Mouse (Mus musculus): ENCODE measurements around the gene Gsk3a. TPM values are rescaled to one million over a fixed set of nuclear protein-coding genes. Genes with fewer than 3 reads are reported as not detected.

Gsk3a gene
- polyA plus RNA-seq, 1 experiment: 87.1 TPM

DNA sequence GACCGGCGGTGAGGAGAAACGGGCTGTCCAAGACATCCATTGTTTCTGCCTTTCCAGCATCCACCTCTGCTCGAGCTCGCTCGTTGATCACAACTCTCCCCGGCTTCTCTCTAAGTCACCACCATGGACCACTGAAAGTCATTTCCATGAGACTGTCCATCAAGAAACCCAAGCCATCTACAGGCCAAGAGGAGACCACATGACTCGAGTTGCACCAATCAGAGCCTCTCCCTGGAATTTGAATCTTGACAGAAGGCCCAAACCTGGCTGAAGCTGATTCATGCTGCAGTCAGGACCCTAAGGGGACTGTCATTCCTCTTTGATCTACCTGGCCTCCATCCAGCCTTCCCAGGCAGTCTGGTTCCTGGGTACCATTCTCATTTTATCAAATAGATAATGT is 45.5 kb downstream of the Gsk3a start:
- no peak overlapping the region for H3K4me3 ChIP-seq (ENCODE audit: insufficient read depth, low read length)
- H3K4me1 ChIP-seq (ENCODE audit: control insufficient read depth, insufficient read depth, low read length): no peaks in the 10 kb centered on the region
- TF ChIP-seq CTCF (IDR thresholded peaks at IDR 0.05; ENCODE audit: low read depth, low read length) (no peak), POLR2A (IDR thresholded peaks at IDR 0.05; ENCODE audit: borderline replicate concordance, low read depth, low read length) (no peak)
- H3K27ac ChIP-seq (ENCODE audit: insufficient read depth, low read depth, low read length): no peak overlapping the region

DNA sequence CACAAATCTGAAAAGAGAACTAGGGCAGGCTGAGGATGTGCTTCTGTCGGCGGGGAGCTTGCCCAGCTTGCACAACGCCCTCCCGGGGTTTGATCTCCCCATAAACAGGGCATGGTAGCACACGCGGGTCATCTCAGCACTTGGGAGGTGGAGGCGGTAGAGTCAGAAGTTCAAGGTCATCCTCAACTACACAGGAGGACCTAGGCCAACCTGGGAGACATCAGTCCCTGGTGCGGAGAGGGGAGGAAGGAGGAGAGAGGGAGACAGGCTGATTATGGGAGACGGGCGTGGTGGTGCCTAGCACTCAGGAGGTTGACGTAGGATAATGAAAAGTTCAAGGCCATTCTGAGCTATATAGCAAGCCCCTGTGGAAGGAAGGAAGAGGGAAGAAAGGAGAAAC is 46.8 kb downstream of the Gsk3a start:
- no peaks in the 10 kb centered on the region for H3K4me1 ChIP-seq (ENCODE audit: control insufficient read depth, insufficient read depth, low read length)
- no peak for TF ChIP-seq CTCF (IDR thresholded peaks at IDR 0.05; ENCODE audit: low read depth, low read length)
- TF ChIP-seq POLR2A (IDR thresholded peaks at IDR 0.05; ENCODE audit: borderline replicate concordance, low read depth, low read length): no peak
- H3K4me3 ChIP-seq (ENCODE audit: insufficient read depth, low read length): no peak overlapping the region
- H3K27ac ChIP-seq (ENCODE audit: insufficient read depth, low read depth, low read length): no peak overlapping the region

DNA sequence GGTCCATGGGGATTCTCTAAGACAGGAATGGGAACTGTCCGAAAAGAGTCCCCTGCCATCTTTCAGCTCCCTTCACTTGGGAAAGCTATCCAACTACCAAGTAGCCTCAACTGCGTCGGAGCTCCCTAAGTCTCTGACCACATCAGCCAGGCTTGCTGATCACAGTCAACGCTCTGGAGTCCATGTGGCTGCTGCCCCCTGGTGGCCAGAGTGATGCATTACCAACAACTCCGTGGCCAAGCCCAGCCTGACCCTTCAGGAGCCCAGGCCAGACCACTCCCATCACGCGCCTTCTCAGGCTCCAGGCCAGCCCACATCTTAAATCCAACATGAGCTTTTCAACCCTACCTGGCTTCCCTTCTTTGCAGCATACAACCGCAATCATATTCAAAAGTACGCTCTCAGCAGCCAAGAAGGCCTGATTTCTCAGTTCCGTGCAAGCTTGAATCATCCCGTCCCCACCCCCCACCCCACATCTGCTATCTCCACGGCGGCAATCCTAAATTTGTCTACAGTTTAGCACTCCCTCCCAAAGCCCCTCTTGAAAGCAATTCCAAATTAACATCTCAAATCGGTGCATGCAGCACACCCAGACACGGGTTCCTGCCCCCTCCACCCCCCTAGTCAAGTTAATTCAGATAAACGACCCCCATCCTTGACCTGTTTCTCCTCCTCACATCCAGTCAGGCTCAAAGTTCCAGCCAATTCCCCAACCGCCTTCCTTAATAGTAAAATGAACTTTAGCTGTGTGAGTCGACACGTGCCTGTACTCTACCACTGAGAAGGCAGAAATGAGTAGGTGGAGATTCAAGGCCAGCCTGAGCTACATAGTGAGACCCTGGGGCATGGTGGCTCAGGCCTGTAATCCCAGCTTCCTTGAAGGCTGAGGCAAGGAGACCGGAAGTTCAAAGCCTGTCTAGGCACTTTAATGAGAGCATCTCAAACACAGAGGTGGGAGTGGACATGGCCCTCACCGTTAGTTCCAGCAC is 49.7 kb downstream of the Gsk3a start:
- TF ChIP-seq CTCF (IDR thresholded peaks at IDR 0.05; ENCODE audit: low read depth, low read length) (peak; percentile 77), POLR2A (IDR thresholded peaks at IDR 0.05; ENCODE audit: borderline replicate concordance, low read depth, low read length) (no peak)
- no peak overlapping the region for H3K27ac ChIP-seq (ENCODE audit: insufficient read depth, low read depth, low read length)
- no peak overlapping the region for H3K4me3 ChIP-seq (ENCODE audit: insufficient read depth, low read length)
- no peaks in the 10 kb centered on the region for H3K4me1 ChIP-seq (ENCODE audit: control insufficient read depth, insufficient read depth, low read length)

DNA sequence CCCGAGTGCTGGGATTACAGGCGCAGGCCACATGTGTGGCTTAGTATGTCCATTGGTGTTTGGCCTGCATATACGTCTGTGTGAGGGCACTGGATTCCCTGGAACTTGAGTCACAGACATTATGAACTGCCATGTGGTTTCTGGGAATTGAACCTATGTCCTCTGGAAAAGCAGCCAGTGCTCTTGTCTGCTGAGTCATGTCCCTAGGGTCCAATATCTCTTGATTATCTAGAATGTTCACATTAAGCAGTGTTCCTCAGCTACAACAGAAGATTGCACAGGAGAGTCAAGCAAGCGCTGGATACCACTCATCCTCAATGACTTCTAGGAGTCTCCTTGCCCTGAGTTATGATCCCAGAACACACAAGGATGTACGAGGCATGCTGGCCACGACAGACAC is 53.6 kb downstream of the Gsk3a start:
- TF ChIP-seq POLR2A (IDR thresholded peaks at IDR 0.05; ENCODE audit: borderline replicate concordance, low read depth, low read length): no peak
- TF ChIP-seq CTCF (IDR thresholded peaks at IDR 0.05; ENCODE audit: low read depth, low read length): no peak
- Histone ChIP-seq H3K4me1 (ENCODE audit: control insufficient read depth, insufficient read depth, low read length) (no peaks in the 10 kb centered on the region; the same call in 1 of the 2 replicates), H3K27ac (ENCODE audit: insufficient read depth, low read depth, low read length) (no peak overlapping the region), H3K4me3 (ENCODE audit: insufficient read depth, low read length) (no peak overlapping the region)

DNA sequence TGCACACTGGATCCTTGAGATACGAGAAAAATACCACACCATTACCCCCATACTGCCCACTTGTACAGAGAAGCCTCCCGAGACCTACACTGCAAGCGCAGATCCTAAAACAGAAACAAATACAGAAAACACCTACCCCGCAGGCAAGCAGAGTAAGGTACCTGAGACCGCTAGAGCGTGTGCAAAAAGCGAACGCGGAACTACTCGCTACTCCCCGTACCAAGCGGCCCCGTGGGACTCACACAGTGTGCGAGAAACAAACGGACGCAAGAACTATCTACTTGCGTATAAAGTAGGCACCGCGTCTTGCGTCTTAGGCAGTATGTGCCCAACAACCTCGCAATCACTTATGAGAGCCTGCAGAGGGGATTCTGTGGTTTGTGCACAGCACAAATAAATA is 55.8 kb downstream of the Gsk3a start:
- Histone ChIP-seq H3K4me3 (ENCODE audit: insufficient read depth, low read length) (peak overlapping the region; percentile 27), H3K4me1 (ENCODE audit: control insufficient read depth, insufficient read depth, low read length) (no peaks in the 10 kb centered on the region; the same call in 1 of the 2 replicates)

DNA sequence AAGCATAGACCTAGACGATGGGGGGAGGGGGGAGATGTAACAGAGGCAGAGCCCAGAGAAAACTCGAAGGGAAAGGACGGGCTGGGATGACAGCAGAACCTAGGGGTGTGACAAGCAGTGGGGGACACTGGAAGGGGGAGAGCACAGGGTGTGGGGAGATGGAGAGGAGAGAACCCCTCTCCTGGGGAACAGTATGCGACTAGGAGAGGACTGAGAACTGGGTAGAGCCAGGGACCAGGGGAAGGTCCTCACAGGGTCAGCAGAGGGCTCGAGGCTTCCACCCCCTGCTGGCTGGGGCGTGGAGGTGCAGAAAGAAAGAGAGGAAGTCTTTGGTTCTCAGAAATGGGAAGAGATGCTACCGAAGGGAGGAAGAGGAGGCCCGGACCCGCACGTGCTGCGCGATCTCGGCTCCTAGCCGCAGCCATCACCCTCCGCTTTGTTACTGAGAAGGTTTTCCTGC is 56.3 kb downstream of the Gsk3a start:
- H3K4me3 ChIP-seq (ENCODE audit: insufficient read depth, low read length): peak overlapping the region; percentile 27
- H3K27ac ChIP-seq (ENCODE audit: insufficient read depth, low read depth, low read length): no peak overlapping the region
- H3K4me1 ChIP-seq (ENCODE audit: control insufficient read depth, insufficient read depth, low read length): no peaks in the 10 kb centered on the region; the same call in 1 of the 2 replicates
- TF ChIP-seq POLR2A (IDR thresholded peaks at IDR 0.05; ENCODE audit: borderline replicate concordance, low read depth, low read length) (no peak), CTCF (IDR thresholded peaks at IDR 0.05; ENCODE audit: low read depth, low read length) (peak; percentile 88)

More for the DNA sequence above, 55.8 kb downstream of the Gsk3a start:
- no peak for TF ChIP-seq POLR2A (IDR thresholded peaks at IDR 0.05; ENCODE audit: borderline replicate concordance, low read depth, low read length)
- no peak for TF ChIP-seq CTCF (IDR thresholded peaks at IDR 0.05; ENCODE audit: low read depth, low read length)
- H3K27ac ChIP-seq (ENCODE audit: insufficient read depth, low read depth, low read length): no peak overlapping the region

DNA sequence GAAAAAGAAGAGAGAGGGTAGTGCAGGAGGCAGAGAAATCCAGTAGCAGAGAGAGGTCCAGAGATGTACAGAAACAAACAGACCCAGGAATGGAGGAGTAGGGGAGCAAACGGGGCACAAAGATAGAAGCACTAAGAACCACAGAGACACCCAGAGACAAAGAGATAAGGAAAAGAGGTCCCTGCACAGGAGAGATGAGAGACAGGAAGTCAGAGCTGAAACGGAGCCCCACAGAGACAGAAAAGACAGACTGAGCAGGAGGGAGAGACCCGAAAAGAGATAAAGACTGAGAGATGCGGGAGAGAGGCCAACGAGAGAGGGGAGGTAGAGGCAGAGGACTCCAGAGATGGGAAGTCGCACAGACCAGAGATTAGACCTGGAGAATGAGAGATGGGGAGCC is 57.1 kb downstream of the Gsk3a start:
- TF ChIP-seq POLR2A (IDR thresholded peaks at IDR 0.05; ENCODE audit: borderline replicate concordance, low read depth, low read length) (no peak), CTCF (IDR thresholded peaks at IDR 0.05; ENCODE audit: low read depth, low read length) (no peak)
- Histone ChIP-seq H3K4me3 (ENCODE audit: insufficient read depth, low read length) (no peak overlapping the region), H3K4me1 (ENCODE audit: control insufficient read depth, insufficient read depth, low read length) (no peaks in the 10 kb centered on the region; the same call in 1 of the 2 replicates), H3K27ac (ENCODE audit: insufficient read depth, low read depth, low read length) (no peak overlapping the region)

DNA sequence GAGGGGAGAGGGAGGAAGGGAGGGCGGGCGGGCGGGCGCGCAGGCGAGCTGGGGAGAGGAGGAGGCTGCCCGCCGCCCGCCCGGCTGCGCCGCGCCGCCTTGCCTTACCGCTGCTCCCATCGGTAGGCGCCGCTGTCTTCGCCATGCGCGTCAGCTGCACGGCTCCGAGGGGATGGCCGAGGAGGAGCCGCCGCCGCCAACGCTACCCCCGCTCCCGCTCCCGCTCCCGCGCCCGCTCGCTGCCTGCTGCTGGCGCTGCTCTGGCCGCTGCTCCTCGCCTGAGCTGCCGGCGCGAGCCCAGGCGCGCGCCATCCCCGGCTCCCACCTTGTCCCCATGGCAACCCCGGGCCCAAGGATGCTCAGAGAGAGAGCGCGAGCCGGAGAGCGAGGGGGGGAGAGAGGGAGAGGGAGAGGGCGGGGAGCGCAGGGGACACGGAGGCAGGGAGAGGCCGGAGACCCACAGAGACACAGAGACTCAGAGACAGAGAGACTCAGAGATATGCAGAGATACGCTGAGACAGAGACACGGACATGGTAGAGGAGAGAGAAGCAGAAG is 58.0 kb downstream of the Gsk3a start, which contains the start of gene Pou2f2:
Pou2f2 (minus strand) TSS at position 121 of the 556 bp plus-strand sequence.
- H3K4me3 ChIP-seq (ENCODE audit: insufficient read depth, low read length): peak within 1 kb of the TSS; percentile 35
- H3K27ac ChIP-seq (ENCODE audit: insufficient read depth, low read depth, low read length): no peak within 1 kb of the TSS
- no peak for TF ChIP-seq POLR2A (IDR thresholded peaks at IDR 0.05; ENCODE audit: borderline replicate concordance, low read depth, low read length)
- no peak for TF ChIP-seq CTCF (IDR thresholded peaks at IDR 0.05; ENCODE audit: low read depth, low read length)
- H3K4me1 ChIP-seq (ENCODE audit: control insufficient read depth, insufficient read depth, low read length): no peaks in the 10 kb centered on the region; the same call in 1 of the 2 replicates

DNA sequence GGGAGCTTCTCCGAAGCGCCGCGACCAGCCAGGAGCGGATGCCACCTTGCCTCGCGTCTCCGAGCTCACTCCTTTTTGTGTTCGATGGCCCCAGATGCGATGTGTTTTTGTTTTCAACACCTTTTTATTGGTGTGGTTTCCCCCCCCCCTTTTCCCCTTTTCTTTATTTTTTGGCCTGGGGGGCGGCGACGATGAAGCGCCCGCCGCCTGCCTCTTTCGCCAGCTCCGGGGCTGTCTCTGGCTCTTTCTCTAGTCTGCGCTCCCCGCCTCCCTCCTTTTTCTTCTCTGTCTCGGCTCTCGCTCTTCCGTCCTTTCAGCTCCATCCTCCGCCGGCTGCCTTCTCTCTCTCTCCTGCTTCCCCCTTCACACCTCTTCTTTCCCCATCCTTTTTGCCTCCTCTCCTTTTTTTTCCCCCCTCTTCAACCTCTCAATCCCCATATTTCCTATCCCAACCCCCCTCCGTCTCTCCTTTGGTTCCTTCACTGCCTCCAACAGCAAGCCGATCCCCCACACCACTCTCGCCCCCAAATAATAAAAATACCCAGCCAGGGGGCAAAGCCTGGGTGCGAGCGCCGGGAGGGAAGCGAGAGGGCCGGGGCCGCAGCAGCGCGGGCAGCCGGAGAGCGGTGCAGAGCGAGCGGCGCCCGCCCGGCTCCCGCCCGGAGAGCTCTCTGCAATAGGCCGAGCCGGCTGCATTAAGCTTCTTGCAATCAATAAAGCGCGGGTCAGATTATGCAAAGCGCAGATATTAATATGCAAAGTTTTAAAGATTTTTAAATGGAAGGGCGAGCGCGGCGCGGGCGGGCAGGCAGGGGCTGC is 58.7 kb downstream of the Gsk3a start:
- TF ChIP-seq POLR2A (IDR thresholded peaks at IDR 0.05; ENCODE audit: borderline replicate concordance, low read depth, low read length) (no peak), CTCF (IDR thresholded peaks at IDR 0.05; ENCODE audit: low read depth, low read length) (no peak)
- peak overlapping the region; percentile 35 for H3K4me3 ChIP-seq (ENCODE audit: insufficient read depth, low read length)
- no peak overlapping the region for H3K27ac ChIP-seq (ENCODE audit: insufficient read depth, low read depth, low read length)
- H3K4me1 ChIP-seq (ENCODE audit: control insufficient read depth, insufficient read depth, low read length): no peaks in the 10 kb centered on the region; the same call in 1 of the 2 replicates
